In the genomic region with DNA sequence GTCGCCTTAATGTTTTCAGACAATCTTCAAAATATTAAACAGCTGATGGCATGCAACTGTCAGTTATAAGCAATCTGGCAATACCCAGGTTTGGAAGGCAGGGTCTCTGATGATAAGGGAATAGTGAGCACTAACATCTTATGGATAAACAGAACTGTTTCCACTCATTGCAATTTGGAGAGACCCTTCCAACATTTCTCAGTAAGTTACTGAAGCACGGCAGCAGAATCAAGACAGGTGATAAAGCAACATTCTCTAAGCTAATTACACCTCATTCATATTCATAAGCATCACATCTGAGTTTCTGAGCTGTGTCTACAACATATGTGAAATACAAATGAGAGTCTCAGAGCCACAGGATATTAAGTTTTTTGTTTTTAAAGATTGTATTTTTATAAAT, we compare ENCODE assay signal across 27 mouse cellular contexts.
"Had no signal": no experiment of that assay in that cellular context is flagged by ENCODE, and none has a peak within 500 bp of the region (broad histone marks: within the 10 kb centered on the region; RNA-seq: fewer than 3 reads in every experiment).

No protein-coding gene starts in this region.

- H3K4me3 ChIP-seq: heart, adult 2 months; heart, embryonic 13.5 days; heart, embryonic 15.5 days; hindbrain, embryonic 13.5 days; hindbrain, embryonic 15.5 days; kidney, embryonic 15.5 days; limb, embryonic 13.5 days; limb, embryonic 15.5 days; liver, embryonic 12.5 days had no signal

- H3K27me3 ChIP-seq: heart, embryonic 13.5 days; heart, embryonic 15.5 days; hindbrain, embryonic 13.5 days; hindbrain, embryonic 15.5 days; kidney, embryonic 15.5 days; limb, embryonic 13.5 days; limb, embryonic 15.5 days; liver, embryonic 12.5 days had no signal

- H3K36me3 ChIP-seq: heart, embryonic 13.5 days; heart, embryonic 15.5 days; hindbrain, embryonic 13.5 days; hindbrain, embryonic 15.5 days; kidney, embryonic 15.5 days; limb, embryonic 13.5 days; limb, embryonic 15.5 days; liver, embryonic 12.5 days had no signal

- H3K4me1 ChIP-seq: heart, embryonic 13.5 days; heart, embryonic 15.5 days; hindbrain, embryonic 13.5 days; hindbrain, embryonic 15.5 days; kidney, embryonic 15.5 days; limb, embryonic 13.5 days; limb, embryonic 15.5 days; liver, embryonic 12.5 days had no signal

- ATAC-seq: hindbrain, postnatal 0 days; intestine, embryonic 16.5 days; liver, embryonic 12.5 days had no signal

- H3K9me3 ChIP-seq: heart, embryonic 13.5 days; heart, embryonic 15.5 days; hindbrain, embryonic 13.5 days; hindbrain, embryonic 15.5 days; kidney, embryonic 15.5 days; limb, embryonic 13.5 days; limb, embryonic 15.5 days; liver, embryonic 12.5 days had no signal

- DNase-seq: gastrocnemius, postnatal 14 days; gastrocnemius, postnatal 36 days; heart, adult 11 months; heart, adult 2 months; heart, postnatal 14 days; heart, postnatal 36 days; kidney, adult 11 months; kidney, adult 2 months; kidney, adult 9 months; kidney, postnatal 14 days; kidney, postnatal 36 days; layer of hippocampus, adult 9-11 months; layer of hippocampus, postnatal 36 days; left cerebral cortex, postnatal 4 days had no signal

- H3K4me2 ChIP-seq: heart, embryonic 11.5 days; heart, embryonic 13.5 days; heart, embryonic 15.5 days; hindbrain, embryonic 13.5 days; hindbrain, embryonic 15.5 days; kidney, embryonic 15.5 days; limb, embryonic 13.5 days; limb, embryonic 15.5 days; liver, embryonic 12.5 days had no signal

- H3K27ac ChIP-seq: heart, adult 2 months; heart, embryonic 13.5 days; heart, embryonic 15.5 days; hindbrain, embryonic 13.5 days; hindbrain, embryonic 15.5 days; hindbrain, postnatal 0 days; kidney, embryonic 15.5 days; kidney, postnatal 0 days; limb, embryonic 13.5 days; limb, embryonic 15.5 days; liver, embryonic 12.5 days; liver, embryonic 14.5 days had no signal

- H3K9ac ChIP-seq: heart, embryonic 13.5 days; heart, embryonic 15.5 days; hindbrain, embryonic 13.5 days; hindbrain, embryonic 15.5 days; kidney, embryonic 15.5 days; limb, embryonic 13.5 days; limb, embryonic 15.5 days; liver, embryonic 12.5 days; liver, embryonic 14.5 days had no signal
